Mouse (Mus musculus) liver, adult 10 weeks (tissue): ENCODE results near the gene Ttc17. TPM values are rescaled to one million over a fixed set of nuclear protein-coding genes. Genes with fewer than 3 reads are reported as not detected.

Experiments
- polyA plus RNA-seq: library from polyadenylated mRNA; stranded (reverse); fragments of 350-450 nt; fragmentation: Illumina TruSeq; extraction: RNeasy Lipid Tissue Mini Kit (QIAGEN cat#74804); gene quantifications from one replicate; pipeline ENCODE4 v1.2.3, GENCODE M21; 2014; ENCODE audit warnings: low read depth, low replicate concordance

The Ttc17 gene
- polyA plus RNA-seq: 22.1 TPM

DNA sequence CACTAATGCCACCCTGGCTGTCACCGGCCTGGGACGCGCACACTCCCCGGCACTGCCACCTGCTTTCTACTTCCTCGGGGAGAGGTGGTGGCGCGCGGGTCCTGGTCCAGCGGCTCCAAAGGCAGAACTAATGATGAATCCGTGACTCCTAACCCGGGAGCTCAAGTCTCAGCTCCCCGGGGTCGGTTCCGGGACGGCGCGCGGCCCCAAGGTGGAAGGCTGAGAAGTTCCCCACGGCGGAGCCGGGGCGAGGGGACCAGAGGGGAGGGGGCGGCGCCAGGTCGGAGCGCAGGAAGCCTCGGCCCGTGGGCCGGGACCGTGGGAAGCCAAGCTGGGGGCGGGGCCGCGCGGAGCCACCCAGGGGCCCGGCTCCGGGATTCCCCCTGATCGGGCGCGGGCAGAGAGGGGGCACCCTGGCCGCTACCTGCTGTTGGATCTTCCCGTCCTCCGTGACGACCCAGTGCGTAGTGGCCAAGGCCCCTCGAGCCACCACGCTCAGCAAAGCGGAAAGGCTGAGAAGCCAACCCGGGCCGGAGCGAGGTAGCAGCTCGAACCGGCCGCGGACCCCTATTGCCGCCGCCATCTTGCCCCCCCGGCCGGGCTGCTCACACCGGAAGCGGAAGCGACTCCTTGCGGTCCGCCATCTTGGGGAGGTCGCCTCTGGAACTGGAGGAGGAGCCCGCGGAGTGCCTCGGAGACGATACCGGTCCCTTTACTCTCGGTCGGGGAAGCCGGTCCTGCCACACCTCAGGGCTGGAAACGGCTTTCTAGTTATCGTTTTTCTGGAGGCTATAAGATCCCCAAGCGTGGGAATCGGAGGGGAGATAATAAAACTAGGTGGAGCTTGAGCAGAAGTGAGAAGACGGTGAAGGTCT is at the start of gene Ttc17:
TSS of gene Ttc17 (minus strand) at position 607 of the 875 bp plus-strand sequence.

Other genes with a start within 250 kb of the Ttc17 start
- gene Hsd17b12, start 248.7 kb downstream of the Ttc17 start, polyA plus RNA-seq: 369 TPM
- 78.7 TPM for gene Api5, start 31.4 kb upstream of the Ttc17 start, polyA plus RNA-seq